Mouse (Mus musculus) midbrain, embryonic 14.5 days (tissue): ENCODE data around the gene Eno2. TPM values are rescaled to one million over a fixed set of nuclear protein-coding genes. Genes with fewer than 3 reads are reported as not detected.

ENCODE experiments used
- ATAC-seq: fragments of 200-750 bp; cut with Nextera tagmentation; 2 replicates; pipeline ENCODE4 v1.8.0; 2017; ENCODE audit warnings: moderate number of reproducible peaks, moderate library complexity; ENCODE audit not compliant: low FRiP score, low TSS enrichment
- DNase-seq: peaks from one replicate; pipeline ENCODE4 v3.0.0-alpha.2; 2015
- H3K27ac ChIP-seq: fragments of 300-500 bp; sonication (generic); replicated peaks from 2 replicates; pipeline ENCODE4 v1.5.1; 2014; ENCODE audit warnings: mild to moderate bottlenecking, low read depth, low read length, moderate library complexity
- H3K27me3 ChIP-seq: fragments of 300-500 bp; sonication (generic); 2 replicates; pipeline ENCODE4 v1.6.1; 2014; ENCODE audit warnings: low read length, control low read depth, mixed read lengths; ENCODE audit not compliant: control insufficient read depth, insufficient read depth
- H3K36me3 ChIP-seq: fragments of 300-500 bp; sonication (generic); 2 replicates; pipeline ENCODE4 v1.6.1; 2014; ENCODE audit warnings: low read length, control low read depth; ENCODE audit not compliant: control insufficient read depth, insufficient read depth
- H3K4me1 ChIP-seq: fragments of 300-500 bp; sonication (generic); 2 replicates; pipeline ENCODE4 v1.6.1; 2014; ENCODE audit warnings: mild to moderate bottlenecking, antibody characterized with exemption, low read length, control low read depth; ENCODE audit not compliant: control insufficient read depth, insufficient read depth
- H3K4me2 ChIP-seq: fragments of 300-500 bp; sonication (generic); 2 replicates; pipeline ENCODE4 v1.6.1; 2014; ENCODE audit warnings: mild to moderate bottlenecking, low read length, moderate library complexity
- H3K4me3 ChIP-seq: fragments of 300-500 bp; sonication (generic); replicated peaks from 2 replicates; pipeline ENCODE4 v1.5.1; 2014; ENCODE audit warnings: low read depth, low read length
- H3K9ac ChIP-seq: fragments of 300-500 bp; sonication (generic); replicated peaks from 2 replicates; pipeline ENCODE4 v1.6.1; 2014; ENCODE audit warnings: mild to moderate bottlenecking, low read length, moderate library complexity
- H3K9me3 ChIP-seq: fragments of 300-500 bp; sonication (generic); 2 replicates; pipeline ENCODE4 v1.6.1; 2016; ENCODE audit warnings: low read length, control low read depth, mixed read lengths; ENCODE audit not compliant: control insufficient read depth
- WGBS: fragments of 180-500 bp; shearing (Covaris S2); extraction: QIAGEN DNeasy Blood & Tissue Kit; methylation state at CpG from one replicate; pipeline ENCODE4 v1.1.7; 2014; 5-methylcytosine and 5-hydroxymethylcytosine counted together
- polyA plus RNA-seq: library from polyadenylated mRNA; unstranded; fragments of >200 nt; fragmentation: Nextera tagmentation; extraction: Ambion mirVana; gene quantifications from 2 replicates; pipeline ENCODE4 v1.2.1, GENCODE M21; 2014

Gene Eno2
- 64.3 and 83.3 TPM in 2 replicates for polyA plus RNA-seq

DNA sequence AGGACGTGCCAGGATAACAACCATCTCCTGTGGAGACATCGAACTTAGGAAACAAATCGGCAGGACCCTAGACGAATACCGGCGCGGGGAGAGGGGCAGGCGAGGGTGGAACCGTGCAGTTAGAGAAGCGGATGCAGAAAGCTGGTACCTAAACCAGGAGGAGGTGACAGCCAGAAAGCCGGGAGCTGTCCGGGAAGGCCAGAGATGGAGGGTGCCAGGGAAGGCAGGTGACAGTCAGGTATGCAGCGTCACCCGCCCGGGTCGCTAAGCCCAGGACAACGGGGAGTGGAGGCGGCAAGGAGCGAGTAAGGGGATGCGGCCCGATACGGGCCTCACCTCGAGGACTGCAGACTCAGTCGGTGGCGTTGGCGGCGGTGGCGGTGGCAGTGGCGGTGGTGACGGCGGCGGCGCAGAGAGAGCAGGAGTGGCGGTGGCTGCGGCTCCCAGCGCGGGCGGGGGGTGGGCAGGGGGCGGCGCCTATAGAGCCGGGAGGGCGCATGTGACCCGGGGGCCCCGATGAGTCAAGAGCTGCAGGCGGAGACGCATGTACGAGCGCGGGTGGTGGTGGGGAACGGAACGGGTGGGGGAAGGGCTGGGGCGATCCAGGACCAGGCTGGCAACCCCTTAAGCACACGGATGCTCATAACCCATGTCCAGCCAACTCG is at the start of gene Eno2:
Gene Eno2 (minus strand): TSS at position 573 of the 665 bp plus-strand sequence.
- WGBS: under 1% methylated on average over 52 of the region's 54 CpGs
- Histone ChIP-seq H3K9ac (peak within 1 kb of the TSS; percentile 77), H3K9me3 (no peaks in the 10 kb centered on the region), H3K4me3 (peak within 1 kb of the TSS; percentile 47), H3K36me3 (no peaks in the 10 kb centered on the region), H3K4me1 (peaks cover 19% of the 10 kb centered on the region), H3K4me2 (peak within 1 kb of the TSS; percentile 75), H3K27ac (peak within 1 kb of the TSS; percentile 63), H3K27me3 (no peaks in the 10 kb centered on the region)
- peak; percentile 84 for DNase-seq
- ATAC-seq: peak; percentile 82

DNA sequence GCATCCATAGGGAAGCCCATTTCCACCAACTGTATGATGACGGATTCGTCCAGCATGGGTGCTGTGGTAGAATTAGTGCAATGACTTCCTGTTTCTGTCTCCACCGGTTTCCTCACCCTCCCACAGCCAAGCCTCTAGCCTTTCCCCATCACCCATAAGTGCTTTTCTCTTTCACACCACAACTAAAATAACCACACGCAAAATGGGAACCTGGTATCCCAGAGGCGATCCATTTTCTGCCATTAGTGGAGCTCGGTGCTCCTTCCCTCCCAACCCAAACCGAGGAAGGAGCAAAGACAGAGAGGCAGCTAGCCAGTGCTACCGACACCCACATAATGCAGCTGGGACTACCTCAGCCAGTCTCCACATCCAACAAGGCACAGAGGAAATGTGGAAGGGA is 48.5 kb upstream of the Eno2 start:
- peaks cover 82% of the 10 kb centered on the region for H3K36me3 ChIP-seq
- no peak overlapping the region for H3K4me3 ChIP-seq
- 94% methylated on average over 8 of the region's 8 CpGs for WGBS
- DNase-seq (no peak), ATAC-seq (no peak)
- no peak overlapping the region for H3K9ac ChIP-seq
- no peaks in the 10 kb centered on the region for H3K9me3 ChIP-seq
- H3K4me1 ChIP-seq: peaks cover 14% of the 10 kb centered on the region
- no peak overlapping the region for H3K4me2 ChIP-seq
- no peaks in the 10 kb centered on the region for H3K27me3 ChIP-seq
- no peak overlapping the region for H3K27ac ChIP-seq

DNA sequence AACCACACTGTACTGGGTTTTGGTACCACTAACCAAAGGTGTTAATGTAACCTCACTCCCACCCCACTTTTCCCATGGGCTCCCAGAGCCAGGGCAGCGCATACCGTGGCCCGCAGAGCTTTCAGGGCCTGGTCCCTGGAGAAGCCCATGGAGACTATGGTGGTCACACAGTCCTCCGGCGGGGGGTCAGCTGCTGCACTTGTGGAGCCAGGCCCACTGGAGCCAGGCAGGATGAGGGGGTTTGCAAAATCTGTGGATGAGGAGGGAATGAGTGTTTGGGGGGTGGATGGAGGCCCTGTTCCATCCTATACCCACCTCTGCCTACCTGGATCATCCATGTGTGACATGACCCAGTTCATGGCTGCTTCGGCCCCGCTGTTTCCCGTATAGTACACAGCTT is 48.1 kb upstream of the Eno2 start:
- H3K27me3 ChIP-seq: no peaks in the 10 kb centered on the region
- no peak overlapping the region for H3K4me3 ChIP-seq
- ATAC-seq (no peak), DNase-seq (no peak)
- no peak overlapping the region for H3K27ac ChIP-seq
- peaks cover 18% of the 10 kb centered on the region for H3K4me1 ChIP-seq
- no peak overlapping the region for H3K9ac ChIP-seq
- 96% methylated on average over 8 of the region's 8 CpGs for WGBS
- no peak overlapping the region for H3K4me2 ChIP-seq
- peaks cover 78% of the 10 kb centered on the region for H3K36me3 ChIP-seq
- H3K9me3 ChIP-seq: no peaks in the 10 kb centered on the region

DNA sequence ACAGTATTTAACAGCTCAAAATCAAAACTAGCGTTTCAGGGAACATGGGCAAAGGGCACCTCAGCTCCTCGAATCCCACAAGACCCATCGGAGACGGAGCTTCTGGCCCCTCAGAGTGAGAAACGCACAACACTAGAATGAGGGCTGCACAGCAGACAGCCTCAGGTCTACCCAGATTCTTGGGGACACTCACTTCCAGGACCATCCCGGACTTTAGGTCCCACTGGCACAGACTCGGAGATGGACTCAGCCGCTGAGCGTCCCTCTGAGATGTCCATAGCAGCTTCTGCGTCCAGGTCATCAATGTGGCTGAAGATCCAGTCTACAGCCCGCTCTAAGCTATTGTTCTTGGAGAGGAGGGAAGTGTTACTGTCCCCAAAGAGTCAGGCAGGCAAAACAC is 47.7 kb upstream of the Eno2 start:
- no peaks in the 10 kb centered on the region for H3K27me3 ChIP-seq
- ATAC-seq (no peak), DNase-seq (no peak)
- H3K36me3 ChIP-seq: peaks cover 74% of the 10 kb centered on the region
- no peak overlapping the region for H3K4me3 ChIP-seq
- no peak overlapping the region for H3K4me2 ChIP-seq
- H3K9ac ChIP-seq: no peak overlapping the region
- no peaks in the 10 kb centered on the region for H3K9me3 ChIP-seq
- 95% methylated on average over 11 of the region's 11 CpGs for whole genome bisulfite sequencing
- H3K27ac ChIP-seq: no peak overlapping the region
- peaks cover 22% of the 10 kb centered on the region for H3K4me1 ChIP-seq

DNA sequence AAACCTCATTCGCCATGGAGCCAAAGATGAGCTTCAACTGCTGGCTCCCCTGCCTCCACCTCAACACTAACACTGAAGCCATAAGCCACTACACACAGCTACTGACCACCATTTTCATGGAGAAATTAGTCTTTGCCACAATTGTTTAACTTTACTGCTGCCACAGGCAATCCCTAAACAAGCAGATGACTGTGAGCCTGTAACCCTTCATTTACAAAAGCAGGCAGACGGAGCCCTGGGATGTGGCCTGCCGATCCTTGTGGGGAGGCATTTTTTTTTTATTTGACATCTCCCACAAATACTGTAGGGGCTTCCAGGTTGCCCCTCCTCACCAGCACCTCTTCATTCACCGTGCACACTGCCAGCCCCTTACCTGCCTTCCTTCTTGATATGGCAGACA is 47.1 kb upstream of the Eno2 start:
- 90% methylated on average over 4 of the region's 4 CpGs for WGBS
- ATAC-seq (no peak), DNase-seq (no peak)
- H3K9ac ChIP-seq: no peak overlapping the region
- H3K27ac ChIP-seq: no peak overlapping the region
- peaks cover 74% of the 10 kb centered on the region for H3K36me3 ChIP-seq
- H3K4me2 ChIP-seq: no peak overlapping the region
- peaks cover 25% of the 10 kb centered on the region for H3K4me1 ChIP-seq
- H3K9me3 ChIP-seq: no peaks in the 10 kb centered on the region
- H3K4me3 ChIP-seq: no peak overlapping the region
- no peaks in the 10 kb centered on the region for H3K27me3 ChIP-seq

DNA sequence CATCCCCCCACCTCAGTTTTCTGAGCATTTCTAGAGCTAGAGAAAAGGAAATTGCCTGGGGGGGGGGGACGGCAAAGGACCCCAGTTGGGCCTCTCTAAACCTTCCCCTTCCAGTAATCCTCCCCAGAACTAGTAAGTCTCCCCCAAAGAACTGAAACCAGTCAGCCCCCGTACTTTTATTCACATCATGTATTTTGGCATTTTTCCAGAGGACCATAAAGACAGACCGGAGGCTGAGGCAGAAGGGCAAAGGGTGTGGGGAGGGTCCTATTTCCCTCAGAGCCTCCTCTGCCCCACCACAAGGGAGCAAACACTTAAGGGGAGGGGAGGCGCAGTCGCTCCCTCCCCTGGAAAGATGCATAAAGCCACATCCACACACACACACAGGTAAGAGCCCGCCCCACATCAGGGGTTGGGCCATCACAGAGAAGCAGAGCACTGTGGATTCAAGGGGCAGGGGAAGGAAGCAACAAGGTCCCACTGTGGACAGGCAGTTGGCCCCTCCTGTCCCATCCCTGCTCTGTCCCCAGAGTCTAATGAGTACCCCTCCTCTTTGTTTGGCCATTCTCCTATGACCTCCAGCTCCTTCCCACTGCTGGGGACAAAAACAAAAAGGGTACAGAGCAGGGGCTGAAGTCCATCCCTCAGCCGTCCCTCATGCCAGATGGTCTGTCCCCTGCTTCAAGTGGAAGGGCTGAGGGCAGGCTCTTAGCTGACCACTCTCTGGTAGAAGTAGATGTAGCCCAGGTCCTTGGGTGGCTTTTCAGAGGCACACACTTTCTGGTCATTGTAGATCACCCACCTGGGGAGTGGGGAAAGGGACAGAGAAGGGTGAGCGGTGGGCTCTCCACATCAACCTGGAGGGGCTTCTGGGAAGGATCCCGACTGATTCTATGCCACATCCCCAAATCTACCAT is 45.6 kb upstream of the Eno2 start:
- WGBS: 70% methylated on average over 9 of the region's 9 CpGs

DNA sequence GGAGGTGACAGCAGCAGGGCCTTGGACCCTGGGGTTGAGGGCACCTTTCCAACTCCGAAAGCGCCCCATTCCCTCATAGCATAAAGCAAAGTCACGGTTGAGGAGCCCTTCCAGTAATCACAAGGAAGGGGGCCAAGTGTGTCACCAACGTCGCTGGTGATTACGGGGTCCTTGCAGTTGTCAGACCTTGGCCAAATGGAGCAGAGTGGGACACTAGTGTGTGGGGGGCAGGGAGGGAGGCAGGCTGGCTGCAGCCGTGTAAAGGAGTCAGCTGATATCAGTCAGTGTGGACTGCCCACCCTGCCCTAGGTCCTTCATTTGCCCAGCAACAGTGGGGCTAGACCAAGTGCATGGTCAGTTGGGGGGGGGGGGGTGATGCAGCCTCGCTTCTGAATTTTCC is 45.0 kb upstream of the Eno2 start:
- 41% methylated on average over 8 of the region's 8 CpGs for WGBS
- H3K27ac ChIP-seq: 0 out of 2 replicates have a peak overlapping the region, but pooled peaks have one; percentile 85
- DNase-seq: no peak

More for the DNA sequence above, 45.6 kb upstream of the Eno2 start:
- Histone ChIP-seq H3K4me1 (peaks cover 25% of the 10 kb centered on the region), H3K9me3 (no peaks in the 10 kb centered on the region), H3K36me3 (peaks cover 65% of the 10 kb centered on the region), H3K27ac (no peak overlapping the region), H3K27me3 (no peaks in the 10 kb centered on the region), H3K4me2 (peak overlapping the region; percentile 92; the same call in 1 of the 2 replicates), H3K4me3 (no peak overlapping the region), H3K9ac (no peak overlapping the region)
- no peak for DNase-seq
- no peak for ATAC-seq

DNA sequence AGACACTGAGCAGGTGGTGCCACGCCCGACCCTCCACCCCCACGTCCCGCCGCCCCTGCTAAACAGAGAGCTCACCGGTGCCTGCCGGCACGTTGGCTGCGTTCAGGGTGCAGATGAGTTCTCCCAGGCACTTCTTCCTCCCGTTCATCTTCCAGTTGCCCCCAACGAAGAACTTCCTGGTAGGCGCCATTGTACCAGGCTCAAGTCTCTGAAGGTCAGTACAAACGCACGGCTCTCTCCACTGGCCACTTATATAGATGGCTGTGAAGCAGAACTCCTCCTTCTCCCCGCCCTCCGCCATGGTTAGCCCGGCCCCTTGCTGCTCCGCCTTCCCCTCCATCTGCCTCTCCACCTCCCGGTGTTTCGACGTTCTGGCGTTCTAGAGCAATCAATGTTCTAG is 44.5 kb upstream of the Eno2 start, which contains the start of gene Tpi1:
Gene Tpi1 (minus strand): TSS at position 364 of the 400 bp plus-strand sequence.
- WGBS: under 1% methylated on average over 22 of the region's 22 CpGs

More for the DNA sequence above, 45.0 kb upstream of the Eno2 start:
- H3K36me3 ChIP-seq: peaks cover 60% of the 10 kb centered on the region
- H3K4me1 ChIP-seq: peaks cover 29% of the 10 kb centered on the region
- ATAC-seq: peak; percentile 55; the same call in 1 of the 2 replicates
- H3K9ac ChIP-seq: no peak overlapping the region
- H3K4me3 ChIP-seq: peak overlapping the region; percentile 62
- no peaks in the 10 kb centered on the region for H3K9me3 ChIP-seq
- no peaks in the 10 kb centered on the region for H3K27me3 ChIP-seq
- peak overlapping the region; percentile 92 for H3K4me2 ChIP-seq

More for the DNA sequence above, 44.5 kb upstream of the Eno2 start, which contains the start of gene Tpi1:
- peaks cover 55% of the 10 kb centered on the region for H3K36me3 ChIP-seq
- H3K27ac ChIP-seq: peak within 1 kb of the TSS; percentile 85
- H3K9ac ChIP-seq: peak within 1 kb of the TSS; percentile 73
- H3K9me3 ChIP-seq: no peaks in the 10 kb centered on the region
- ATAC-seq (peak; percentile 81), DNase-seq (peak; percentile 88)
- H3K4me2 ChIP-seq: peak within 1 kb of the TSS; percentile 92
- H3K4me3 ChIP-seq: peak within 1 kb of the TSS; percentile 62
- H3K27me3 ChIP-seq: no peaks in the 10 kb centered on the region
- H3K4me1 ChIP-seq: peaks cover 35% of the 10 kb centered on the region
